Mouse (Mus musculus): ENCODE results near the gene Abca16. TPM values are rescaled to one million over a fixed set of nuclear protein-coding genes. Genes with fewer than 3 reads are reported as not detected.
A peak's percentile ranks its signal among the peaks of the same experiment; 100 is the strongest.

Gene Abca16
- not detected in 2 replicates for polyA plus RNA-seq (2015; fragmentation: Nextera tagmentation; extraction: Ambion mirVana)

- DNase-seq (no peak), ATAC-seq (ENCODE audit: low read depth) (no peak)
- Histone ChIP-seq H3K36me3 (no peaks in the 10 kb centered on the region), H3K9me3 (replicated peaks) (no peaks in the 10 kb centered on the region), H3K27ac (no peak within 1 kb of the TSS), H3K4me1 (replicated peaks) (no peaks in the 10 kb centered on the region), H3K4me3 (replicated peaks) (no peak within 1 kb of the TSS), H3K9ac (no peak within 1 kb of the TSS), H3K27me3 (no peaks in the 10 kb centered on the region), H3K4me2 (no peak within 1 kb of the TSS)
- 57% methylated on average over 10 of the region's 10 CpGs for WGBS (ENCODE audit: insufficient replicate concordance)
Observed at GRCm38 (mm10) chr7:120409447-120409846, at the start of gene Abca16. Gene Abca16 (plus strand): TSS chr7:120409647.

DNA sequence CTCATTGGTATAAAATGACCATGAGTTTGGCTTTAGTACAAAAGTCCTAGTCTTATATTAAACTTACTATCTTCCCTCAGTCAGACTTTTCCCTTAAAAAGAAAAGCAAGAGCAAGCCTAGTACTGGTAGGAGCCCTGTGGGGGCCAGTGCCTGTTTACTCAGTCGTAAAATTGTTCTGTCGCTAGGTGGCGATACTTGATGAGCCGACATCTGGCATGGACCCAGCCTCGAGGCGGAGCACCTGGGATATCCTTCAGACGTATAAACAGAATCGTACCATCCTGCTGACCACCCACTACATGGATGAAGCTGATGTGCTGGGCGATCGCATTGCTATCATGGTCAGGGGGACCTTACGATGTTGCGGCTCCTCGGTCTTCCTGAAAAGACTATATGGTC is 48.3 kb upstream of the Abca16 start:
- H3K4me3 ChIP-seq (replicated peaks) = no peak overlapping the region
- DNase-seq (no peak), ATAC-seq (ENCODE audit: low read depth) (no peak)
- no peaks in the 10 kb centered on the region for H3K4me1 ChIP-seq (replicated peaks)
- no peaks in the 10 kb centered on the region for H3K36me3 ChIP-seq
- no peak overlapping the region for H3K4me2 ChIP-seq
- no peak overlapping the region for H3K27ac ChIP-seq
- 33% methylated on average over 13 of the region's 13 CpGs for WGBS (ENCODE audit: insufficient replicate concordance)
- H3K9ac ChIP-seq = no peak overlapping the region
- H3K27me3 ChIP-seq = no peaks in the 10 kb centered on the region
- no peaks in the 10 kb centered on the region for H3K9me3 ChIP-seq (replicated peaks)

DNA sequence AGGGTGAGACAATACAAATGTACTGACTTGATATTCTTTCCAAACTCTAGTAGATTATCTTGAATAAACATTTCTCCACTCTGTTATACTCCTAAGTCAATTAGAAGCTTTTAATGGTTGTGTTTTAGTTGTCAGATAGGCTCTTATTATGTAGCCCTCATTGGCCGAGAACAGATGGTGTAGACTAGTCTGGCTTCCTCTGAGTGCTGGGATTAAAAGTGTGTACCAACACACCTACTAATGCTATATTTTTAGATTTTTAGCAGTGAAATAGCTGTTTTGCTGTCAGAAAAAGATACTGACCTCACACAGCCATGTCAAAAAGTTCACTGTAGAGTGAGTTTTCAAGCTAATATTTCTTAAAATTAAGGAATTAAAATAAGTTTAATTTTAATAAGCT is 2.9 kb downstream of the Abca16 start:
- no peak overlapping the region for H3K4me3 ChIP-seq (replicated peaks)
- H3K27me3 ChIP-seq = no peaks in the 10 kb centered on the region
- no peak overlapping the region for H3K27ac ChIP-seq
- DNase-seq = no peak
- H3K4me1 ChIP-seq (replicated peaks) = no peaks in the 10 kb centered on the region
- no peak for ATAC-seq (ENCODE audit: low read depth)
- H3K36me3 ChIP-seq = no peaks in the 10 kb centered on the region
- H3K4me2 ChIP-seq = no peak overlapping the region
- H3K9me3 ChIP-seq (replicated peaks) = no peaks in the 10 kb centered on the region
- H3K9ac ChIP-seq = no peak overlapping the region
- 59% methylated on average over 1 of the region's 1 CpGs for WGBS (ENCODE audit: insufficient replicate concordance)

GRCm38 (mm10) chr7:120426625-120427024 is 17.2 kb downstream of the Abca16 start:
- 22% methylated on average over 3 of the region's 3 CpGs for WGBS (ENCODE audit: insufficient replicate concordance)
- Histone ChIP-seq H3K36me3 (no peaks in the 10 kb centered on the region), H3K4me2 (no peak overlapping the region), H3K4me1 (replicated peaks) (no peaks in the 10 kb centered on the region), H3K27ac (no peak overlapping the region), H3K9me3 (replicated peaks) (no peaks in the 10 kb centered on the region), H3K27me3 (no peaks in the 10 kb centered on the region), H3K4me3 (replicated peaks) (no peak overlapping the region), H3K9ac (no peak overlapping the region)
- DNase-seq (no peak), ATAC-seq (ENCODE audit: low read depth) (no peak)

DNA sequence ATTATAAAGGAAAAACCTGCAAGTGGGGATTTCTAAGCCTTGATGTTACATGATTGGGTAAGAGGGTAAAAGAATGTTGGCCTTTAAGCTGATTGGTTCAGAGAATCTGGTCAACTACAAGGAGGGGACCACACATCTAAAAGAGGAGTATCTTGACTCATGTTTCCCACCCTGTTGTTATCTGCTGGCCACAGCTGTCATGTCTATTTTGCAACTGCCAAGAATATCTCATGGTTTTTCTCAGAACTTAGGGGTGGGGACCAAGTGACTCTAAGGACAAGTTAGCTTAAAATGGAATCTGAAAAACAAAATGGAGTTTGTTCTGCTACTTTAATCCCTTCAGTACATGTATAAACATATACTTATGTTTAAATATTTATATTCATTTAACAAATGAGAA is 22.0 kb downstream of the Abca16 start:
- H3K36me3 ChIP-seq = no peaks in the 10 kb centered on the region
- H3K4me3 ChIP-seq (replicated peaks) = no peak overlapping the region
- H3K4me2 ChIP-seq = no peak overlapping the region
- ATAC-seq (ENCODE audit: low read depth) (peak; percentile 90), DNase-seq (peak; percentile 15)
- H3K27ac ChIP-seq = no peak overlapping the region
- H3K9ac ChIP-seq = no peak overlapping the region
- H3K27me3 ChIP-seq = no peaks in the 10 kb centered on the region
- no peaks in the 10 kb centered on the region for H3K9me3 ChIP-seq (replicated peaks)
- no peaks in the 10 kb centered on the region for H3K4me1 ChIP-seq (replicated peaks)

DNA sequence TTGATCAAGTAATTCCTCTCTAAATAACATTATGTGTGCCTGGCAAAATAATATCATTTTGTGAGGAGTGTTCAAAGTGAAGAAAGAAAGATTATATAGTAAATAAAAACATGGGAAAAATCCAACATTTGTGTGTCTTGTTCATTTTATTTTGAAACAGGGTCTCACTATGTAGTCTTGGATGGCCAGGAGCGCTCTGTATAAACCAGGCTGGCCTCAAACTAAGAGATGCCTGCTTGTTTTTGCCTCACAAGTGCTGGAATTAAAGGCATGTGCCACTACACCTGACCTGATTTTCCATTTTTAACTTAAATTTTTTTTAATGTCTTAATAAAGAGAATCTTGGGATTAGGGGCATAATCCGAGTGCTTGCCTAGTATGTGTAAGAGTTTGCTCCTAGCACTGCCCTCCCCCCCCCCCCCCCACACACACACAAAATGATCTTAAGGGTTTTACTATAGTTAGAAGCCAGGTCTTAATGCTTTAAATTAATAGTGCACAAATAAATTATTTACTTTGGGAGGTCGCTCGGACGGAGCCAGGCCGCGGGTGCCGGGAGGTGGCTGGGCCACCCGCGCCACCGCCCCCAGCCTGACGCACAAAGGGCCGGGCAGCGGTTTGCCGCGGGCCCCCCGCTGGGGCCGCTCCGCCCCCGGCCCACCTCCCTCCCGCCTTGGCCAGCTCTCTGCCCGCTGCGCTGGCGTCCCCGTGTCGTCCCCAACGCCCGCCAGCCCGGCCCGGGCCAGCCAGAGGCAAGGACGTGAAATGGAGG is 94.6 kb downstream of the Abca16 start:
- Histone ChIP-seq H3K4me3 (replicated peaks) (0 out of 2 replicates have a peak overlapping the region, but pooled peaks have one; percentile 10), H3K9ac (no peak overlapping the region), H3K27me3 (no peaks in the 10 kb centered on the region), H3K27ac (no peak overlapping the region), H3K36me3 (no peaks in the 10 kb centered on the region), H3K4me1 (replicated peaks) (no peaks in the 10 kb centered on the region), H3K9me3 (replicated peaks) (no peaks in the 10 kb centered on the region), H3K4me2 (peak overlapping the region; percentile 39)
- WGBS (ENCODE audit: insufficient replicate concordance) = 7% methylated on average over 31 of the region's 31 CpGs
- DNase-seq = no peak
- ATAC-seq (ENCODE audit: low read depth) = no peak

DNA sequence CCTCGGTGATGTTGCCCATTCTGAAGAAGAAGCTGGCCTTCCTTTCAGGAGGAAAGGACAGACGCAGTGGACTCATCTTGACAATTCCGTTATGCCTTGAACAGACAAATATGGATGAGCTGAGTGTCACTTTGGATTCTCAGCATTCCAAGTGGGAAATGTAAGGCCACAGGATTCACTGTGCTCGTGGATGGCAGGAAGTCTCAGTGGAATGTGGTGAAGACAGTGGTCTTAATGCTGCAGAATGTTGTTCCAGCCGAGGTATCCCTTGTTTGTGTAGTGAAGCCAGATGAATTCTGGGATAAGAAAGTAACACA is 95.2 kb downstream of the Abca16 start:
- Histone ChIP-seq H3K4me2 (peak overlapping the region; percentile 39), H3K27me3 (no peaks in the 10 kb centered on the region), H3K27ac (no peak overlapping the region), H3K9me3 (replicated peaks) (no peaks in the 10 kb centered on the region), H3K4me3 (replicated peaks) (0 out of 2 replicates have a peak overlapping the region, but pooled peaks have one; percentile 10), H3K9ac (no peak overlapping the region), H3K4me1 (replicated peaks) (no peaks in the 10 kb centered on the region), H3K36me3 (no peaks in the 10 kb centered on the region)
- DNase-seq = no peak
- no peak for ATAC-seq (ENCODE audit: low read depth)
- WGBS (ENCODE audit: insufficient replicate concordance) = 24% methylated on average over 5 of the region's 5 CpGs

GRCm38 (mm10) chr7:120534805-120535204 is 125.4 kb downstream of the Abca16 start:
- H3K27ac ChIP-seq = no peak overlapping the region
- DNase-seq (no peak), ATAC-seq (ENCODE audit: low read depth) (no peak)
- H3K9me3 ChIP-seq (replicated peaks) = no peaks in the 10 kb centered on the region
- H3K4me1 ChIP-seq (replicated peaks) = no peaks in the 10 kb centered on the region
- WGBS (ENCODE audit: insufficient replicate concordance) = 58% methylated on average over 2 of the region's 2 CpGs
- no peak overlapping the region for H3K9ac ChIP-seq
- H3K4me3 ChIP-seq (replicated peaks) = no peak overlapping the region
- H3K4me2 ChIP-seq = no peak overlapping the region
- no peaks in the 10 kb centered on the region for H3K36me3 ChIP-seq
- no peaks in the 10 kb centered on the region for H3K27me3 ChIP-seq

DNA sequence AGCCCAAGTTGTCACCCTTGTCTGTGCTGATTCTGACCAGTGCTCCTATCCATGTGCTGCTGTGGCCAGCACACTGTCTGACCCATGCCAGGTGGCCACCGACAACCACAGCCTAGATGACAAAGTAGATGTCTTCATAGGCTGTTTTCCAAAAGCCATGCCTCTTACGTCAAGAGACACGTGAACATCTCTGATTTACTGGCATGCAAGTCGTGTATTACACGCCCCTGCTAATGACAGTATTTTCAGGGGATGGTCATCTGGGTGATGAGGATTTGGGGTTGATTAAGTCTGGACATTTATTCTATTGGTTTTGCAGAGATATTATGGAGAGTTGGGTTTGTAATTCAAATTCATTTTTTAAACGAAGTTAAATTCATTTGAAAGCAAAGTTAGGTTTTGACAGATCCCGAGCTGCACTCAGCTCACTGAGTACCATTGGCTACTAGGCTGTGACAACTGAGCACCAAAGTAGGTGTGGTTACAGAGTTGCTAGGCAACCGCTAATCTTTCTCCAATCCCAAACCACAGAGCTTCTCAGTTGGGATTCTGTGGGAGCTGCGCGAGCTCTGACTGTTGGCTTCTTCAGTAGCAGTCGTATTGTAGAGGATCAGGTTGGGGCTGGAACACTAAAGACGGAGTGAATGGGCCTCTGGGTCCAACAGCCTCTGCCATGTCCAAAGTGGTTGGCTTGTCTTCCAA is 143.2 kb downstream of the Abca16 start:
- H3K27me3 ChIP-seq = no peaks in the 10 kb centered on the region
- no peaks in the 10 kb centered on the region for H3K4me1 ChIP-seq (replicated peaks)
- H3K4me2 ChIP-seq = no peak overlapping the region
- no peak overlapping the region for H3K27ac ChIP-seq
- no peak for DNase-seq
- H3K9me3 ChIP-seq (replicated peaks) = no peaks in the 10 kb centered on the region
- WGBS (ENCODE audit: insufficient replicate concordance) = 43% methylated on average over 12 of the region's 12 CpGs
- H3K9ac ChIP-seq = no peak overlapping the region
- H3K4me3 ChIP-seq (replicated peaks) = no peak overlapping the region
- ATAC-seq (ENCODE audit: low read depth) = no peak
- H3K36me3 ChIP-seq = no peaks in the 10 kb centered on the region

- no peak overlapping the region for H3K4me2 ChIP-seq
- H3K27ac ChIP-seq = no peak overlapping the region
- H3K9ac ChIP-seq = no peak overlapping the region
- WGBS (ENCODE audit: insufficient replicate concordance) = 47% methylated on average over 12 of the region's 12 CpGs
- no peaks in the 10 kb centered on the region for H3K36me3 ChIP-seq
- H3K27me3 ChIP-seq = no peaks in the 10 kb centered on the region
- ATAC-seq (ENCODE audit: low read depth) (no peak), DNase-seq (no peak)
- H3K9me3 ChIP-seq (replicated peaks) = no peaks in the 10 kb centered on the region
- no peak overlapping the region for H3K4me3 ChIP-seq (replicated peaks)
- H3K4me1 ChIP-seq (replicated peaks) = no peaks in the 10 kb centered on the region
Observed at GRCm38 (mm10) chr7:120553181-120553551, 143.7 kb downstream of the Abca16 start.

DNA sequence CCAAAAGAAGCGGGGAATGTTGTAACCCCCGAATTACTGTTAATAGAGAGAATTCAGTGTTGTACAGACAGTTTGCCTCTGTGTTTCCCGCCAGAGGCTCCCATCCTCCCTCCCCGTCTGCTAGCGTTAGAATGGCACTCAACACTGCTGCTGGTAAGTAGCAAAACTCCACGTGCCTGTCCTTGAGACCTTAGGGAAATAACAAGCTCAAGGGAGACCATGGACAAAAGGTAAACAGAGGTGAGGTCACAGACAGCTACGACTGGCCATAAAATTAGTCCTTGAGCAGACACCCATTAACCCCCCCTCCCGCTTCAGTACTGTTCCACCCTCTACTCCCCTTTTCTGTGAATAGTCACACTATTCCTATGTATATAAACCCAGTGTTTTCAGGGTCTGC is 157.9 kb downstream of the Abca16 start:
- DNase-seq (no peak), ATAC-seq (ENCODE audit: low read depth) (no peak)
- H3K4me2 ChIP-seq = no peak overlapping the region

DNA sequence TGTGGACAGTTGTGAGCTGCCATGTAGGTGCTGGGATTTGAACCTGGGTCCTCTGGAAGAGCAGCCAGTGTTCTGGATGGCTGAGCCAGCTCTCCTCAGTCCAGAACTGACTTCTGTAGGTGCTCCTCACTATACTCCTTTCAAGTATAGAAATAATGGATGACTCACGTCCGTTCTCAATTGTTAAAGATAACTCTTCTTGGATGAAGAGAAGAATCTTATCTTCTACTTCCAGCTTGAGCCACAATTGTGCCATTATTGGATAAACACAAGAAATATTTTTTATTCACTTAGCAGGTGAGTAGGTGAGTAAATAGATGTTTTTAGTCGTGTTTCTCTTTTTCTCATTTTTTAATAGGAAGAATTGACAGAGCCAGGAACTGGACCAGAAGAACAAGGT is 167.1 kb downstream of the Abca16 start:
- Histone ChIP-seq H3K4me2 (no peak overlapping the region), H3K27ac (no peak overlapping the region), H3K27me3 (no peaks in the 10 kb centered on the region), H3K36me3 (no peaks in the 10 kb centered on the region), H3K9ac (no peak overlapping the region), H3K9me3 (replicated peaks) (no peaks in the 10 kb centered on the region), H3K4me1 (replicated peaks) (no peaks in the 10 kb centered on the region), H3K4me3 (replicated peaks) (no peak overlapping the region)
- WGBS (ENCODE audit: insufficient replicate concordance) = 40% methylated on average over 3 of the region's 3 CpGs
- DNase-seq = no peak
- ATAC-seq (ENCODE audit: low read depth) = no peak

More for the DNA sequence above, 157.9 kb downstream of the Abca16 start:
- no peaks in the 10 kb centered on the region for H3K4me1 ChIP-seq (replicated peaks)
- H3K9ac ChIP-seq = no peak overlapping the region
- 60% methylated on average over 8 of the region's 8 CpGs for WGBS (ENCODE audit: insufficient replicate concordance)
- H3K36me3 ChIP-seq = no peaks in the 10 kb centered on the region
- no peaks in the 10 kb centered on the region for H3K9me3 ChIP-seq (replicated peaks)
- H3K27me3 ChIP-seq = no peaks in the 10 kb centered on the region
- no peak overlapping the region for H3K27ac ChIP-seq
- H3K4me3 ChIP-seq (replicated peaks) = no peak overlapping the region

Measured in liver, embryonic 13.5 days (tissue).